Mouse (Mus musculus) cortical plate, adult 2 months (tissue): Measurements from ENCODE around the gene Fank1.

ENCODE experiments used
- CTCF ChIP-seq: fragments of 200-500 bp; IDR thresholded peaks from 2 replicates; pipeline ENCODE4 v1.5.1; 2011; ENCODE audit warnings: mild to moderate bottlenecking, control low read depth, low read length; ENCODE audit not compliant: insufficient read depth; ENCODE audit errors: extremely low read depth
- POLR2A ChIP-seq: fragments of 200-500 bp; IDR thresholded peaks from 2 replicates; pipeline ENCODE4 v1.6.1; 2011; ENCODE audit warnings: mild to moderate bottlenecking, low read length, control low read depth; ENCODE audit not compliant: insufficient read depth; ENCODE audit errors: extremely low read depth

DNA sequence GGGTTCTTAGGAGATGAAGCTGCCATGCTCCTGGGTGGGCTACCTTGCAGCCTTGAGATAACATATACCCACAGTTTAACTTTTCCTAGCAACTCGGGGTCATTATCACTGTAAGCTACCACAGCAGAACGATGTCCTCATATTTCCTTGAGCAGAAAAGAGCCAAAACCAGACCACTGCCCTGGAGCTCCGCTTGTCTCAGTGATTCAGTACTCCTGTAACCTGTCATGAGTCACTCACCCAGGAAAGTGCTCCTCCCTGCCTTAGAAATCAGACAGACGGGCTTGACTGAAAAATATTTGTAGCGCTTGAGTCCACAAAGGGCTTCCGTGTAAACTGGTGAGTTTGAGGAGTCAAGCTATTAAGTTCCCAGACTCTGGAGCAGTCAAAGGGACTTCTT, 14.0 kb upstream of the Fank1 start:
- no peak for TF ChIP-seq POLR2A
- TF ChIP-seq CTCF, result no peak
